Mouse (Mus musculus) hindbrain, postnatal 0 days (tissue): ENCODE data around the gene Tspan5. TPM values are rescaled to one million over a fixed set of nuclear protein-coding genes. Genes with fewer than 3 reads are reported as not detected.

Experiments used
- ATAC-seq: fragments of 200-750 bp; cut with Nextera tagmentation; 2 replicates; pipeline ENCODE4 v1.8.0; 2017; ENCODE audit warnings: mild to moderate bottlenecking, moderate TSS enrichment, moderate library complexity
- DNase-seq: peaks from one replicate; pipeline ENCODE4 v3.0.0-alpha.2; 2015; ENCODE audit warnings: low spot score
- H3K27ac ChIP-seq: fragments of 300-500 bp; sonication (generic); 2 replicates; pipeline ENCODE4 v1.5.1; 2014; ENCODE audit warnings: mild to moderate bottlenecking
- H3K27me3 ChIP-seq: fragments of 300-500 bp; sonication (generic); 2 replicates; pipeline ENCODE4 v1.6.1; 2014; ENCODE audit warnings: low read length, mixed read lengths; ENCODE audit not compliant: insufficient read depth
- H3K36me3 ChIP-seq: fragments of 300-500 bp; sonication (generic); 2 replicates; pipeline ENCODE4 v1.6.1; 2014; ENCODE audit warnings: low read length, mixed read lengths; ENCODE audit not compliant: insufficient read depth
- H3K4me1 ChIP-seq: fragments of 300-500 bp; sonication (generic); 2 replicates; pipeline ENCODE4 v1.6.1; 2014; ENCODE audit warnings: antibody characterized with exemption, low read length, mixed read lengths; ENCODE audit not compliant: insufficient read depth
- H3K4me2 ChIP-seq: fragments of 300-500 bp; sonication (generic); 2 replicates; pipeline ENCODE4 v1.6.1; 2014; ENCODE audit warnings: low read depth, mild to moderate bottlenecking, low read length, moderate library complexity, mixed read lengths
- H3K4me3 ChIP-seq: fragments of 300-500 bp; sonication (generic); 2 replicates; pipeline ENCODE4 v1.5.1; 2014; ENCODE audit warnings: low read length
- H3K9ac ChIP-seq: fragments of 300-500 bp; sonication (generic); replicated peaks from 2 replicates; pipeline ENCODE4 v1.6.1; 2014; ENCODE audit warnings: mild to moderate bottlenecking, low read length, moderate library complexity, mixed read lengths
- H3K9me3 ChIP-seq: fragments of 300-500 bp; sonication (generic); 2 replicates; pipeline ENCODE4 v1.6.1; 2016; ENCODE audit warnings: low read length, mixed read lengths
- CTCF ChIP-seq: IDR thresholded peaks from 2 replicates; pipeline ENCODE4 v1.5.1; 2016; ENCODE audit warnings: antibody characterized with exemption, control low read depth, low read depth
- WGBS: fragments of 180-500 bp; shearing (Covaris S2); extraction: QIAGEN DNeasy Blood & Tissue Kit; methylation state at CpG from one replicate; pipeline ENCODE4 v1.1.7; 2014; 5-methylcytosine and 5-hydroxymethylcytosine counted together
- polyA plus RNA-seq: library from polyadenylated mRNA; unstranded; fragments of >200 nt; fragmentation: Nextera tagmentation; extraction: Ambion mirVana; gene quantifications from 2 replicates; pipeline ENCODE4 v1.2.1, GENCODE M21; 2015
- total RNA-seq: library from RNA; depleted of rRNA; stranded (reverse); fragments of >200 nt; gene quantifications from 2 replicates; pipeline ENCODE4 v1.2.3, GENCODE M21; 2014

The Tspan5 gene
- total and polyA plus RNA-seq, 2 experiments from 2014 or later = 86.0 to 135 TPM

GRCm38 (mm10) chr3:138912504-138912903 is 170.5 kb downstream of the Tspan5 start:
- Histone ChIP-seq H3K27me3 (no peaks in the 10 kb centered on the region), H3K9ac (no peak overlapping the region), H3K4me3 (no peak overlapping the region), H3K27ac (no peak overlapping the region), H3K36me3 (no peaks in the 10 kb centered on the region), H3K4me1 (no peaks in the 10 kb centered on the region), H3K4me2 (no peak overlapping the region), H3K9me3 (no peaks in the 10 kb centered on the region)
- 92% methylated on average over 8 of the region's 8 CpGs for WGBS
- DNase-seq = no peak
- no peak for TF ChIP-seq CTCF
- no peak for ATAC-seq

GRCm38 (mm10) chr3:138914626-138915288 is 172.8 kb downstream of the Tspan5 start:
- no peak for TF ChIP-seq CTCF
- WGBS = 68% methylated on average over 8 of the region's 8 CpGs
- Histone ChIP-seq H3K36me3 (0 out of 2 replicates have a peak, but pooled peaks cover 2% of the 10 kb centered on the region), H3K9me3 (no peaks in the 10 kb centered on the region), H3K4me2 (no peak overlapping the region), H3K27me3 (no peaks in the 10 kb centered on the region), H3K9ac (no peak overlapping the region), H3K27ac (no peak overlapping the region), H3K4me3 (no peak overlapping the region), H3K4me1 (no peaks in the 10 kb centered on the region)
- DNase-seq (no peak), ATAC-seq (no peak)

- no peak for ATAC-seq
Observed at GRCm38 (mm10) chr3:138916591-138916990, 174.6 kb downstream of the Tspan5 start.

GRCm38 (mm10) chr3:138917016-138917415 is 175.0 kb downstream of the Tspan5 start:
- Histone ChIP-seq H3K4me1 (no peaks in the 10 kb centered on the region), H3K9me3 (no peaks in the 10 kb centered on the region), H3K27me3 (no peaks in the 10 kb centered on the region), H3K9ac (no peak overlapping the region), H3K4me2 (no peak overlapping the region), H3K36me3 (0 out of 2 replicates have a peak, but pooled peaks cover 2% of the 10 kb centered on the region), H3K4me3 (no peak overlapping the region), H3K27ac (no peak overlapping the region)
- DNase-seq (no peak), ATAC-seq (no peak)
- 73% methylated on average over 4 of the region's 4 CpGs for WGBS
- TF ChIP-seq CTCF = no peak

More at GRCm38 (mm10) chr3:138916591-138916990, 174.6 kb downstream of the Tspan5 start:
- Histone ChIP-seq H3K4me2 (no peak overlapping the region), H3K4me1 (no peaks in the 10 kb centered on the region), H3K4me3 (no peak overlapping the region), H3K36me3 (0 out of 2 replicates have a peak, but pooled peaks cover 2% of the 10 kb centered on the region), H3K27me3 (no peaks in the 10 kb centered on the region), H3K27ac (no peak overlapping the region), H3K9me3 (no peaks in the 10 kb centered on the region), H3K9ac (no peak overlapping the region)
- no peak for TF ChIP-seq CTCF
- WGBS = 90% methylated on average over 4 of the region's 4 CpGs
- no peak for DNase-seq

- Histone ChIP-seq H3K4me3 (no peak overlapping the region), H3K9ac (no peak overlapping the region), H3K9me3 (no peaks in the 10 kb centered on the region), H3K27me3 (no peaks in the 10 kb centered on the region), H3K4me2 (no peak overlapping the region), H3K4me1 (no peaks in the 10 kb centered on the region), H3K36me3 (0 out of 2 replicates have a peak, but pooled peaks cover 2% of the 10 kb centered on the region), H3K27ac (no peak overlapping the region)
- DNase-seq (no peak), ATAC-seq (no peak)
- no peak for TF ChIP-seq CTCF
- WGBS = 92% methylated on average over 4 of the region's 4 CpGs
Observed at GRCm38 (mm10) chr3:138918241-138918640, 176.2 kb downstream of the Tspan5 start.

- Histone ChIP-seq H3K27me3 (no peaks in the 10 kb centered on the region), H3K9me3 (no peaks in the 10 kb centered on the region), H3K9ac (no peak overlapping the region), H3K4me1 (no peaks in the 10 kb centered on the region), H3K4me2 (no peak overlapping the region), H3K36me3 (peaks cover 7% of the 10 kb centered on the region; the same call in 1 of the 2 replicates), H3K27ac (no peak overlapping the region), H3K4me3 (no peak overlapping the region)
- 52% methylated on average over 8 of the region's 8 CpGs for WGBS
- ATAC-seq (no peak), DNase-seq (no peak)
- no peak for TF ChIP-seq CTCF
Observed at GRCm38 (mm10) chr3:138926161-138926560, 184.2 kb downstream of the Tspan5 start.

GRCm38 (mm10) chr3:138927437-138927836 is 185.4 kb downstream of the Tspan5 start:
- no peak for TF ChIP-seq CTCF
- ATAC-seq = no peak
- Histone ChIP-seq H3K9me3 (no peaks in the 10 kb centered on the region), H3K36me3 (peaks cover 7% of the 10 kb centered on the region; the same call in 1 of the 2 replicates), H3K27me3 (no peaks in the 10 kb centered on the region), H3K27ac (no peak overlapping the region), H3K4me3 (no peak overlapping the region), H3K9ac (no peak overlapping the region), H3K4me2 (no peak overlapping the region), H3K4me1 (no peaks in the 10 kb centered on the region)
- no peak for DNase-seq
- 88% methylated on average over 4 of the region's 4 CpGs for WGBS
